Mouse (Mus musculus) kidney, postnatal 10 days (tissue): ENCODE results near the gene Gm13088.
"Not testable (repeated sequence)": the region's sequence is repeated elsewhere in the genome, so short reads cannot be mapped to it uniquely, and the experiment has no call there.

ENCODE experiments used
- DNase-seq: peaks from one replicate; pipeline ENCODE4 v3.0.0; 2021; ENCODE audit warnings: mixed read lengths

Gm13088 gene

DNA sequence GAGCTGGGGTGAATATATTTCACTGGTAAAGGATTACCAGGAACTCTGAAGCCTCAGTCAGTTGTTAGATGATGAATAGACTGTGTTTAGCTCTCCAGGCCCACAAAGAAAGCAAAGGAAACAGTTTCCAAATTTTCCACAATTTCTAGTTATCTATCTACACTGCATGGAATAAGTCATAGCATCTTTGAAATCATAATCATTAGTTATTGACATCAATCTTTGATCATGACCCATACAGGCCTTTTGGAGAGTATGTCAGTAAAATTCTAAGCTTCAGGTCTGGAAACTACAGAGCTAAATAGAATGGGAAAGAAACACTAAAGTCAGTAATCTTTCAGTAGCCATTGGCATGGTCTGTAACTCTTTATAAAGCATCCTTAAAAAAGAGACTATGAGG lies at the start of gene Gm13088:
Gm13088 (minus strand) TSS at position 101 of the 400 bp plus-strand sequence.
- DNase-seq, result not testable (repeated sequence)

GRCm38 (mm10) chr4:143702611-143703010 lies 45.6 kb upstream of the Gm13088 start, which contains the start of gene Gm13089:
Gene Gm13089 (minus strand): TSS chr4:143702711.
- no peak for DNase-seq

GRCm38 (mm10) chr4:143618101-143618500 lies 38.9 kb downstream of the Gm13088 start:
- DNase-seq, result not testable (repeated sequence)

DNA sequence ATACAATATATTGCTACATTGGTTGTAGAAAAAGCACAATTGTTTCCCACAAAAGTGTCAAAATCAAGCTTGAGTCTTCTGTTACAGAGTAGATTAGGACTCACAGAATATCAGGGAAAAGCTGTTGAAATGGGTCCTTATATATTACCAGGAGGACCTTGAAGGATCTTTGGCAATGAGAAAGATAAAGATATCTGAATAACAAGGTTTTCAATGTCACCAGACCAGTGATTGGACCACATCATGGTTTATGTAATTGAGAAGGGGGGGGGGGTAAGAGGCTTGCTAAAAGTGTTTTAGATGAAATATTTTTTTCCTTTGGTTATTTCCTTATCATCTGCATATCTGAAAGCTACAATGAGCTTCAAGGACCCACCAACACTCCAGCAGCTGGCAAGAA lies 42.3 kb downstream of the Gm13088 start, which contains the start of gene Gm13083:
Gm13083 (plus strand) TSS at position 301 of the 400 bp plus-strand sequence.
- not testable (repeated sequence) for DNase-seq

GRCm38 (mm10) chr4:143611927-143612326 lies 45.1 kb downstream of the Gm13088 start:
- not testable (repeated sequence) for DNase-seq
